Mouse (Mus musculus) frontal cortex, adult (tissue): ENCODE results near the gene Phf21b.
A peak's percentile ranks its signal among the peaks of the same experiment; 100 is the strongest.

Experiments used
- ATAC-seq: cut with Nextera tagmentation; 2 replicates; pipeline ENCODE4 v1.9.2; 2017; ENCODE audit warnings: mild to moderate bottlenecking, moderate library complexity, mixed read lengths; ENCODE audit not compliant: low TSS enrichment

The Phf21b gene

DNA sequence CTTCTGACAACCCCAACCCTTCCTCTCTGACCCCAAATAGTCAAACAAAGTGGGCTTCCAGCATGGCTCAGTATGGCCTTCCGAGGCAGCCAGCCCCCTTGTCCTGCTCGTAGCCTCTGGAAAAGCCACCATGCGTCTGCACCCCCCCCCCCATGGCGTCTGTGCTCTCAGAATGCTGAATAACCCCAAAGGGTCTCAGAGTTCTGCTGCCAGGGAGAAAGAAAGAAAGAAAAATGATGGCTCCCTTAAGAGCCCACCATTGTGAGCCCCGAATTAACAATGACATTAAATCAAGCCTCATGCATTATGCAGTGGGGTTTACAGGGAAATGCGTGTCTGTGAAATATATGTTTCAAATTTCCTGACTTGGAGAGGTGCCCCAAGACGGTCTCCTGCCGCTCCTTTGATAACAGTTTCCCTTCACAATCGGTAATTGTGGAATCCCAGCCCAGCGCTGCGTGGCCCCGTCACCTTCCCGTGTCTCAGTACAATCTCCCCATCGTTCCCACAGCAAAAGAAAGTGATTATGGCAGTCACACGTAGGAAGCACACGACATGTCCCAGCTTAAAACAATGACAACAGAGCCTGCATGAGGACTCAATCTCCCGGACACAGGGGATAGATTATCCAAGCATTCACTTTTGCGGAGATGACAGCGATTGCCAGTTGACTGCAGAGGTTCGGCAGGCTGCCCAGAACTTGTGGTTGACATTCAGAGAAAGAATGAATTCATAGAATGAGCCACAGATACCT lies 80.3 kb downstream of the Phf21b start:
- ATAC-seq: peak; percentile 8; the same call in 1 of the 2 replicates

DNA sequence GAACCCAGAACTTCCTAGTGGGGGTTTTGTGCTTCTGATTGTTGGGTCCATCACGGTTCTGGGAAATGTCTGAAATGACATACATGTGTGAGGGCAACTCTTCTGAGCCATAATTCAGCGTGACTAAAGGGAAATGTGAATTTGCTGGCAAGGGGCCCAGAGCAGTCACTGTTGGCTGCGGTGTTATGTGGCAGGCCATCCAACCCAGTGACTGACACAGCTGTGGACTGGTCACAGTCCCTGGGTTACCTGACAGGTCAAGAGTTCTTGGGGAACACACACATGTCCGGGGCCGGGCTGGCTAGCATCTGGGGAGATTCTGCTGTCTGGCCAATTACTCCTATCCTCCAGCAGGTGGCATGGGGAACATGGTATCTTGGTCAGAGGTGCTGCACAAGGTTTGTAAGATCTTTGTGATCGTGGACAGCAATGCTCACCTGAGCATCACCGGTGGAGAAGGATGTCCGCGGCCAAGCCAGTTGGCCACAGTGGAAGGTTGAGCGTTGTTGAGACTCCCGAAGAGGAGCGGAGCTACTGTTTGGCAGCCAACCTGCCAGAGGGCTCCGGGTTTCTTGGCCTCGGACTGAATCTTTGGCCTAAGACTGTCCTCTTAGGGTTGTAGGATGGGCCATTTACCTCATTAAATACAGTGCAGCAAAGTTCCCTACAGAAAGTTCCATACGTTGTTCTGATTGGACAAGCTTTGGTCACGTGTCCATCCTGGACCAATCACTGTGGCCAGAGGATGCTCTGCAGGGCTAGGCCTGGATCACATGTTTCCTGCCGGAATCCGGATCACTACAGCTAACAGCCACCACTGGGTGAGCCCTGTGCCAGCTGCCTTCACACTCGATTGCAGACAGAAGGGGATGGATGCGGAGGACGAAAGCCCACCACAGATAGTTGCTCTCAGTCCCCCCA lies 83.4 kb downstream of the Phf21b start:
- 0 out of 2 replicates have a peak, but pooled peaks have one; percentile 32 for ATAC-seq

DNA sequence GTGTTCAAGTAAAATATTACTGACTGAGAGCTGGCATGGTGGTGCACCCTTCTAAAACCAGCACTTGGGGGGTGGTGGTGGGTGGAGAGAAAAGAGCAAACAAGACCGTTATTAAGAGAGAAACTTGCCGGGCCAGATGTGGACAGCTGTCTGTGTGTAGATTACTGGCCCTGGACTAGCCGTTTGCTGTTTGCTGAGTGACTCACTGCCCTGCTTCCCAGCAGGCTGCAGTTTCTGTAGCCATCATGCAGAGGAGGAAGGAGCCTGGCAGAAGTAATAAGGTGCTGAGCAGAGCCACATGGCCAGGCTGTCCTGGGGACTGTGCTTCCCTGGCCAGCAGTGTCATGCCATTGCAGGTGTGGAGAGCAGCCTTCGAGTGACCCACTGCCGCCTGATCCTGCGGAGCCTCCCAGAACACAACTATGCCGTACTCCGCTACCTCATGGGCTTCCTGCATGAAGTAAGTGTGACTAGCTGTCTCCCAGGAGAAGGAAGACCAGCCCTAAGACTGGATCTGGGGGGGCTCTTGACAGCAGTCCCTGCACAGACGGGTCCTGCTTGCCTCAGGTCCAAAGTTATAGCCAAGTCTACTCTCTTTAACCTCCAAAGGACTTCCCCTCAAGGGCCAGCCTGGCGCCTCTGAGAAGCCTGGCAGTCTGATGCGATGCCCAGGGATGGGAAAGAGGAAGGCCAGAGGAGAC lies 86.1 kb downstream of the Phf21b start:
- no peak for ATAC-seq

DNA sequence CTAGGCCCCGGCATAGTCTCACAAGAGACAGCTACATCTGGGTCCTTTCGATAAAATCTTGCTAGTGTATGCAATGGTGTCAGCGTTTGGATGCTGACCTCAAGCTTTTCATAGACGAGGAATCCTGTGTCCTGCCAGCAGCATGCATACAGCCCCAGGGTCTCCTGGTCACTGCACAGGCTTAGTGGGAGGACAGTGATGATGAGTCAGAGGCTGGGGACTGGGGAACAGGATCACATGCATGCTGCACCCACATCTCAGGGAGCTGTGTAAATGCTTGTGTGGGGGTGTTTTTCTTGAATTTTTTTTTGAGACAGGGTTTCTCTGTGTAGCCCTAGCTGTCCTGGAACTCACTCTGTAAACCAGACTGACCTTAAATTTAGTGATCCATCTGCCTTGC lies 87.3 kb downstream of the Phf21b start:
- peak; percentile 88 for ATAC-seq

DNA sequence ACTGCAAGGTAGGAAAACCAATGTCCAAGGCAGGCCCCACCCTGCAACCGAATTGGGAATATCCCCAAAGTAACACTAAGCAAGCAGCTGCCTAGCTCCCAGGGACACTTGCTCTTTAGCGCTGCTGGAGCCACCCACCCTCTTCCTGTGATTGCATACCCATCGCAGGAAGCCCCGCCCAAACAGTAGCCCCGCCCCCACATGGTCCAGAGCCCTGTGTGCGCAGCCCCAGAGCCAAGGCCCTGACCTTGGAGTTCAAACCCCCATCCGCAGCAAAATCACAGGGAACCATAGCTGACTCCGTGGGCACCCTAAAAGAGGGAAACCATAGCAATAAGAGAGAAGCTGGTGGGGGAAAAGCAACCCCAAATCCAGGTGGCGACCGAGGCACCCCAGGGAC lies 89.2 kb downstream of the Phf21b start:
- no peak for ATAC-seq

DNA sequence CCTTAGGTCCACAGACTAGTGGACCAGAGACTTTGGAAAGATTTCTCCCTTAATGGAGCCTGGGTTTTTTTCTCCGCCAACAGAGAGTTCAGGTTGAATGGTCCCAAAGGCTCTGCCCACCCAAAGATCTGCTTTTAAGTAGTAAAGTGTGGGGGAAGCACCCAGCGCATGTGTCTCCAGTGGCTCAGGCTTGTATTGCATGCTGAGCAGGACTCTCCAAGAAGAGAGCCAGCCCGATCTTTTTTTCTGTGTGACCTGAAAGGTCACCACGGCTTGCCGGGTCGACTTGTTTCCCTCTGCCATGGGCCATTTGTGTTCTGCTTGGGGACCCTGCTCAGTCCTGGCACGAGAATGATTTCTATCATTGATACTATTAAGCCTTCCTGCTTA lies 92.4 kb downstream of the Phf21b start:
- 0 out of 2 replicates have a peak, but pooled peaks have one; percentile 55 for ATAC-seq

DNA sequence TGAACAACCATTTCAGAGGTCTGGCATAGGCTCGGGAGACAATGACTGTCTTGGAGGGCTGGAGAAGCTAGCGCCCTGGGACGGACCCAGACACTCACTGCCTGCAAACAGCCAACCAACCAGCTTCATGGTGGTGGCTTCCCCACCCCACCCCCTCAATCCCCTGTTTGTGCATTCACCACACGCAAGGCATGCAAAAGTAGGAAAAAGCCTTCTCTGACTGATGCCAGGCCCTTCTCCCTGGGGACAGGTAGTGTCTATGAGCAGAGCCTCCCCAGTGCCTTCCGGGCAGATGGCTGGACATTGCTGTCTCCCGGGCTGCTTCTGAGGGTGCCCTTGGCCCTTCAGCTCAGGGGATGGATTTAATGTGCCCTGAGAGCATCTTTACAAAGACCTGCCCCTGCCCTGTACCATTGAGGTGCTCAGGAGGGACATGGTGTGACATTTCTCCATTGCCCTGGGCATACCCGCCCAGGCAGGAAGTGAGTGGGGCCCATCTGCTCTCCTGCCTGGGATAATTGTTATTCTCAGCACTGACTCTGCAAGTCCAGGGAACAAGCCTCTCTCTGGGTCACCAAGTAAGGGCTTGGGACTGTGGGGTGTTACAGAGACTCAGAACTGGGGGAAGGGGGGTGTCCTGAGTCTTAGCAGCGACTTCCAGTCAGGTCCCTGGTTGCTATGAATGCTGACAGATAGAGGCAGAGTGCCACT lies 93.0 kb downstream of the Phf21b start:
- no peak for ATAC-seq

DNA sequence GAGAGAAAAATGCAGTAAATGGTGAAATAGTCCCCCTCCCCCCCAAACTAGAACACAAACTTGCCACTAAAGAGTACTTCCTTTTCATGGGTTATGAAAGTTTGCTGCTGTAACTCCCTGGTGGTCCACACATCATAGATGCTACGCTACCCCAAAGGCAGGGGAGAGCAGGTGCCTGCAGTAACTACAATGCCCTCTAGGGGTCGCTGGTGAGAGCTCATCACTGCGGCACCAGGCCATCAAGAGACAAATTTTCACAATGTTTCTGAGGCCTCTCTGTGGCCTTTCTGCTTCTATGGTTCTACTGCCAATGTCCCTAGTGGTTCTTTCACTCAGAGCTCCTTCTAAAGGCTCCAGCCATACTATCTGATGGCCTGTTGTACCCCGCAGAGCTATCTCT lies 97.4 kb downstream of the Phf21b start:
- ATAC-seq: no peak

DNA sequence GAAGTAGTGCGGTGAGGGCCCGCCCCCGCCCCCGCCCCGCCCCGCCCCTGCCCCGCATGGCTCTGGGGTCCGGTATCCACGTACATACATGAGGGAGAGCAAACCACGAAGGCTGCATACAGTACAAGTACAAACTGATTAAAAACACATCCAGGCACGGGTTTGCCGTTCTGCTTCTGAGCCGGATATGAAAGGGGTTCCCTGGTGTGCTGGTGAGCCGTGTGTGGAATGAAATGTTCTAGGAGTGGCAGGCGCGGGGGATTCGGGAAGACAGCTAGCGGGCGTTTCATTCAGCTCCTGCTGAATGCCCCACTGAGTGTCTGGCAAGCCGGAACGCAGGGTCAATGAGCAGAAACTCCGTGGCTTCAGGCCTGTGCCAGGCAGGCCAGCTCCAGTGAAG lies 99.4 kb downstream of the Phf21b start:
- ATAC-seq: peak; percentile 71; the same call in 1 of the 2 replicates

DNA sequence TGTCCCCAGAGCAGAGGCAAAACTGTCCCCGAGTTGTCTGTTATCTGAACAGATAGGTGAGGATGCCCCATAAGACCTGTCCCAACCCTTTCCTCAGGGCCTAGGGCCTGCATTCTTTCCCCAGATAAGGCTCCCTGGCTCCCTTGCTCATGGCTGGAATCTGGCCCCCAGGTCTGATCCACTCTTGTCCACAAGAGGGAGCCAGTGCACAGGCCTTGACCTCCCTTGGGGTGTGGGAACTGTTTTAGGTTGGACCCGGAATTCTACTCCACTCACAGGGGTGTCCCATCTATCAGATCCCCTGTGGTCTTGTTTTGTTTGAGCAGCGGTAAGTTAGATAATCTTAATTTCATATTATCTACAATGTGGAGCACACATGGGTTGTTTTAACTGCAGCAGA lies 100.9 kb downstream of the Phf21b start:
- ATAC-seq: peak; percentile 72; the same call in 1 of the 2 replicates

DNA sequence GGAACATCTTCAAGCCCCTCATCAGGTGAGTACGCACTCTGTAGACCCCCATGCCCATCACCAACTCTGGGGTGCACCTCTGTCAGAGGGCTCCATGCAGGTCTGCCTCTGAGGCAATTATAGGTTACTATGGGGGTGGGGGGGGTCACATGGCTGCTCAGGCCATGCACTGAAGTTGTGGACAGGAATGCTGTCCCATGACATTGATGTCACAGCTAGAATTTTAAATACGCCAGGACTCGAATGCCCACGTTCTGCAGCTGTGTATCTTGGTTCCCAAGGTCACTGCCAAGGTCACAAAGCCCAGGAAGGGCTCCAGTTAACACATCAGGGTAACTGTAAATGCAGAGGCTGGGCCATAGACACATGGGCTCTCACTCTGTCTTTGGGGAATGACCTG lies 110.0 kb downstream of the Phf21b start:
- ATAC-seq: no peak

DNA sequence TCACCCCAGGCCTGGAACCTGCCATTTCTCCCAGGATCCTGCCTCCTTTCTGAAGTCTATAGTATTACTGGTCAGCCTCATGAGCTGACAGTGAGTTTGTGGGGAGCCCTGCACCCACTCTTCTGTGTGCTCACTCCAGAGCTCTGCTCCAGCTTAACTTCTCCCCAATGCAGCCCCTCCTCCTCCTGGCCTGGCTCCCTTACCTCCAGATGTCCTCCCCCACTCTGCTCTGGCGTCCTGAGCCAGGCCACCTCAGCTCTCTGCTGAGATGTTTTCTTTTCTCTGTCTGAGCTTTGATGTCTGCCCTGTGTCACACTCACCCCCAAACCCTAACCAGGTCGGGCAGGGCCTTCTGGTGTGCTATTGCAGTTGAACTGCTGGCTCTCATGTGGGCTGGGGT lies 111.5 kb downstream of the Phf21b start:
- no peak for ATAC-seq

DNA sequence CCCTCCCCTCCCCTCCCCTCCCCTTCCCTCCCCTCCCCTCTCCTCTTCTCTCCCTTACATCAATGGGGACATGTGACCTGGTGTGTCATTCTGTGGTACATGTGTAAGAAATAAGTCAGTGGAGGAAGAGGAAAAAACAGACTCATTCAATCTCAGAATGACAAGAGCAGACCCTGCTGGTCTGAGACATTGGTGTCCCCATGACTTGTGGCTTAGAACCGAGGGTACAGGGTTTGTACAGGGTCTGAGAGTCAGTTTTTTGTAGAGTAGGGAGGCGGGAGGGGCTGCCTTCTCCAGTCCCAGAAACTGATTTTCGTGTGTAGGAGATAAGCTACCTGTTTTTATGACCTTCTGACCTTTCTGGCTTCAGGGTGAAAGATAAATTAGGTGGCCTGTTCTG lies 112.5 kb downstream of the Phf21b start:
- no peak for ATAC-seq

DNA sequence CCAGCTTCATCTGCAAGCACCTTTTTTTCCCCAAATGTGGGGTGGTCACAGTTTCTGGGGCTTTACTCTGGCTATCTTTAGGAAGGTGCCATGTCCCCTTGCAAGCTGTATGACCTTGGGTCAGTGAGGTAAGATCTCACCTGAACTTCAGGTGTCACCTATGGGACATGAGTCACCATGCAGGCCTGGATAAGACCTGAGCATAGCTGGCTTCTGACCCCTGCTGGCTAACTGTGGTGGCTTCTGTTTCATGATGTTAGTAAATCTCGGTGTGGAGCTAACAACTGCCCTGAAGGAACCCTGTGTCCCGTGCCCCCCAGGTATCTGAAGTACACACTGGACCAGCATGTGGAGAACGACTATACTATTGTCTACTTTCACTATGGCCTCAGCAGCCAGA lies 114.3 kb downstream of the Phf21b start:
- ATAC-seq: no peak

DNA sequence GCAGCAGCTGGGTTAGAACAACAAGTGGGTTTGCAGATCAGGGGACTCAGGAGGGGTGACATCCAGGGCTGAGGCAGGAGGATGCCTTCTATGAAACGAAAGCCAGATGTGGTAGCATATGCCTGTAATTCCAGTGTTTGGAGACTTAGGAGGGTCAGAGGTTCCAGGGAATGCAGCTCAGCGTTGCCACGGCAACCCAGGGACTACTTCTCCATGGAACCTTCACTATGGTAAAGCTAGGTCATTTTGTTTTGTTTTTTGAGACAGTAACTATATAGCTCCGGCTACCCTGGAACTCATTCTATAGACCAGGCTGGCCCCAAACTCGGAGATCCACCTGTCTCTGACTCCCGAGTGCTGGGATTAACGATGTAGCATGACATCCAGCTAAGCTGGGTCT lies 117.6 kb downstream of the Phf21b start:
- ATAC-seq: no peak

DNA sequence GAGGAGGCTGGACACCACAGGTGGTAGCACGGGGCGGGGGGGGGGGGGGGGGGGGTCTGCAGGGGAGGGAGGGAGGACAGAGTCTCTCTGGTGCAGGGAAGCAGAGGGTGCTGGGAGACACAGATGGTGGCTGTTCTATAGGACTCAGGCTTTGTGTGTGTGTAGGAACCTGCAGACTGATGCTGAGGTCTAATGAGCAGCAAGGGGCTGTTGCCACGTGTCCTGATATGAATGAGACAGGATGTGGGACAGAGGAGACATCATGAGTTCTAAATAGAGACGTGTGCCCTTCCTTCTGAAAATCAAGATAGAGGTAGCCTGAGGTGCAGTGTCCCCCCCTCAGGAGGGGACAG lies 118.9 kb downstream of the Phf21b start:
- no peak for ATAC-seq

DNA sequence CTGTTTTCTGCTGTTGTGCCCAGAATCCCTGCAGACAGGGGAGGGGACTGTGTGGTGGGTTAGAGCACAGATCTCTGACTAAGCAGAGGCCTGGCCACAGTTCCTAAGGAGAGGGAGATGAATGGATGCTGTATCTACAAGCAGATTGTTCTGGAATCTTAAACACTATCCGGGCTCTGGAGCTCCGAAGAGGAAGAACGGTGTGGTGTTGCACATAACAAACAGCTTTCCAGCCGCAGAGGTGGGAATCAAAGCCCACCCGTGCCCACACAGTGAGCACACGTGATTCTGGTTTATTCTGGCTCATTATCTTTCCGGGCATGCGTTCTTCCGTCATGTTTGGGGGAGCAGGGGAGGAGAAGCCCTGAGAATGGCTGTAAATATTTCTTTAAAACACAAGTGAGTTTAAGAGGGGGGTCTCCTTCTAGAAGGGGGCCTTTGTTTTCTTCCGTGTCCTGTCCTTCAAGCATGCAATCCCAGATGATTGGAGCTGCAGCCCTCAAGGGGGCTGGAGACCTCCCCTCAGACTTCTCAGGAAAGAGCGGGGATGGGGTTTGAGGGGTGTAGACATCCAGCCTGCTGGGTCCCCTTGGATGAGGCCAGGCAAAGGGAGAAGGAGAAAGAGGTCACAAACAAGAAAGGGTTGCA lies 119.4 kb downstream of the Phf21b start:
- no peak for ATAC-seq
